Mouse (Mus musculus) left cerebral cortex, postnatal 4 days (tissue): ENCODE measurements around the gene Ptpn13. TPM values are rescaled to one million over a fixed set of nuclear protein-coding genes. Genes with fewer than 3 reads are reported as not detected.

ENCODE experiments used
- DNase-seq: peaks from one replicate; pipeline ENCODE4 v3.0.0-alpha.2; 2022
- intact Hi-C: fragments of 180-260 bp; cut with DNase I; formaldehyde crosslinking; loops from one replicate; pipeline ENCODE4 v1.15.1; 2025
- total RNA-seq, 2 experiments: library from RNA; stranded (reverse); gene quantifications; 2 replicates each; pipeline ENCODE4 v1.2.3; 2021

Gene Ptpn13
- total RNA-seq, 2 experiments from 2014 or later, result 8.8 to 8.9 TPM

GRCm38 (mm10) chr5:103420568-103420967 lies 4.4 kb upstream of the Ptpn13 start:
- intact Hi-C loops, result no loop called here
- DNase-seq, result no peak

GRCm38 (mm10) chr5:103422609-103423008 lies 2.4 kb upstream of the Ptpn13 start:
- intact Hi-C loops, result no loop called here
- no peak for DNase-seq

- intact Hi-C loops, result no loop called here
- DNase-seq, result no peak
These were observed 1.6 kb upstream of the Ptpn13 start for GRCm38 (mm10) chr5:103423305-103423926.

DNA sequence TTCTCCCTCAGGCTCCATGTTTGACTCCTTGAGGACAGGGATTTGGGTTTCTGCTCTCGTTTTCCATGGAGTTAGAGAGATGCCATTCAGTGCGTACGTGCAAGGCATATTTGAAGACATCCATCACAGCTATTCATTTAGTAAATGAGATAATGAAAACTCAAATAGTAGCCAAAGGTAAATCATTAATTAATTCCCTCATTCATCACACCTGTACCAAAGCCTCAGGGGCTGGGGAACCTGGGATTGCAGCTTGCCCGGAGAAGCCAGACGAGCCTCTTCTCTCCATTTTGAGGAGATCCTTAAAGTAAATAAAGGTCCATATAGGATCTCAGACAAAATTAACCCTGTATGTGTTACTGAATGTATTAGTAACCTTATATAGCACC lies 1.1 kb upstream of the Ptpn13 start:
- no peak for DNase-seq
- intact Hi-C loops, result no loop called here

DNA sequence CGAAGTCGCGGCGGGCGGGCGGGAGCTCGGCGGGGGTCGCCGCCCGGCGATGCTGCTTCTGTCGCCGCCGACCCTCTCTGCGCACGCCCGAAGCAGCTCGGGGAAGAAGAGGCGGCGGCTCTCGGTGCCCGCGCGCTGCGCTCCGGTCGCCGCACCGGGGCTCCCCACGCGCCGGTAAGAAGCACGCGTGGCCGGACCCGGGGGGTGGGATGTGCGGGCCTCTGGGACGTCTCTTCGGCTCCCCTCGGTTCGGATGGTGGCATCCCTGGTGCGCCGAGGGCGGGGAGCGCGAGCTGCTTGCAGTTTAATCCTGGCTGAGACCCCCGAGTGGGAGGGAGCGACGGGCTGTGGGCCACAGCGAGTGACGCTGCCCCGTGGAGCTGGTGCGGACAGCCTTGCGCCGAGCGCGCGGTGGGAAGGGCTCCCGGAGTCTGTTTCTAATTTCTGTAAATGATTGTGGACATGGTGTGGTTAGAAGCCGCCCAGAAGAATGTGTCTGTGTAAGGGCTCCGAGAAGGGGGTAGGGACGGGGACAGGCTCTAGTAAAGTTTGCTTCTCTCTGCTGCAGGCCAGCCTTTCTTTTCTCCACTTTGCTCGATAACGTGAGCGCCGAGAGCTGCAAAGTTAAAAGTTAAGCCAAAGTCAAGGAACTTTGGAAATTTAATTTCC lies 505 bp downstream of the Ptpn13 start:
- DNase-seq, result peak; percentile 32
- intact Hi-C loops, result no loop called here

- no peak for DNase-seq
- intact Hi-C loops, result no loop called here
These were observed 1.3 kb downstream of the Ptpn13 start for GRCm38 (mm10) chr5:103426250-103426649.

DNA sequence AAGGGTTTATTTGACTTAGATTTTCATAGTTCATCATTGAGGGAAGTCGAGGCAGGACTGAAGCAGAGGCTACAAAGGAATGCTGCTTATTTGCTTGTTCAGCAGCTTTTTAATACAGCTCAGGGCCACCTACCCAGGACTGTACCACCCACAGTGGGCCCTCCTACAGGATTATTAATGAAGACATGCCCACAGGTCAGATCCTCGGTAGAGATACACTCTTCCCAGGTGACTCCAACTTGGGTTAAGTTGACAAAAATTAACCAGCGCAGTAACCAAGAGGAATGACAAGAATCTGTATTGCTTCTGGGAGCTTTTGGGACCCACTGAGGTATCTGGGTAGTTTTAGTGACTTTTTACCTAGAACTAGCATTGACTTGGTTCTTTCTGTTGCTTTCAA lies 6.0 kb downstream of the Ptpn13 start:
- intact Hi-C loops, result no loop called here
- DNase-seq, result no peak

- no peak for DNase-seq
- intact Hi-C loops, result no loop called here
These were observed 6.5 kb downstream of the Ptpn13 start for GRCm38 (mm10) chr5:103431479-103431878.

- intact Hi-C loops, result no loop called here
- DNase-seq, result no peak
These were observed 11.3 kb downstream of the Ptpn13 start for GRCm38 (mm10) chr5:103436039-103436944.

DNA sequence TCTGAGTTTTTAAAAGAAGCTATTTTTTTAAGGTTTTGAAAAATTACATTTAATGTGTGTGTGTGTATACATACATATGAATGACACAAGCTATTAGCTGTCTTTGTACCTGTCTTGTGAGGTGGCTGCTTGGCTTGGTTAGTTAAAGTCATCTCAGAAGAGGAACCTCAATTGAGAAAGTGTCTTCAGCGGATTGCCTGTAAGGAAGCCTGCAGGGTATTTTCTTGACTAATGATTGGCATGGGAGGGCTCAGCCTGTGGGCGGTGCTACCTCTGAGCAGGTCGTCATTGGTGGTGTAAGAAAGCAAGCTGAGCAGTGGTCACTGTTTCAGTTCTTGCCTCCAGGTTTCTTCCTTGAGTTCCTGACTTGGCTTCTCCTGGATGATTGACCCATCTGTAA lies 12.7 kb downstream of the Ptpn13 start:
- intact Hi-C loops, result no loop called here
- DNase-seq, result no peak

DNA sequence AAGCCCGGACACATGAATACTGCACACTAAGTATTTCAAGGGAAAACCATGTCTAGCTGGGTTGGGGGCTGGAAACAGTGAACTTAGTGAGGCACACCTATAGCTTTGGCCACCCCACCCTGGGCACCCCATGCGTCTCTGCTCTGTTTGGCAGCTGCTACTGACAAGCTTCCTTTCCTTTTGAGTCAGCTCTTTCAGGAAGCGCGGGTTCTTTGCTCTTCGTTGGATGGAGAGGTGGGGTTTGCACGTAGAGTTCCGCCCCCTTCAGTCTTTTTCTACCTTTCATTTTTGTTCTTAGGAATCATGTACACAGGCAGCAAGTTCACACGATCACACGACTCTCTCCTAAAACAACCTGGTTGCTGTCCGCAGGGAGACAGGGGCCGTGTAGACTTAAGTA lies 14.2 kb downstream of the Ptpn13 start:
- DNase-seq, result no peak
- intact Hi-C loops, result no loop called here

GRCm38 (mm10) chr5:103440418-103441276 lies 15.7 kb downstream of the Ptpn13 start:
- no peak for DNase-seq
- intact Hi-C loops, result no loop called here

- intact Hi-C loops, result no loop called here
- no peak for DNase-seq
These were observed 16.7 kb downstream of the Ptpn13 start for GRCm38 (mm10) chr5:103441706-103442105.

GRCm38 (mm10) chr5:103442269-103442688 lies 17.3 kb downstream of the Ptpn13 start:
- DNase-seq, result no peak
- intact Hi-C loops, result no loop called here

- no peak for DNase-seq
- intact Hi-C loops, result no loop called here
These were observed 17.9 kb downstream of the Ptpn13 start for GRCm38 (mm10) chr5:103442921-103443320.

- intact Hi-C loops, result no loop called here
- no peak for DNase-seq
These were observed 20.4 kb downstream of the Ptpn13 start for GRCm38 (mm10) chr5:103445383-103445782.

GRCm38 (mm10) chr5:103447806-103448416 lies 22.9 kb downstream of the Ptpn13 start:
- intact Hi-C loops, result no loop called here
- DNase-seq, result no peak

DNA sequence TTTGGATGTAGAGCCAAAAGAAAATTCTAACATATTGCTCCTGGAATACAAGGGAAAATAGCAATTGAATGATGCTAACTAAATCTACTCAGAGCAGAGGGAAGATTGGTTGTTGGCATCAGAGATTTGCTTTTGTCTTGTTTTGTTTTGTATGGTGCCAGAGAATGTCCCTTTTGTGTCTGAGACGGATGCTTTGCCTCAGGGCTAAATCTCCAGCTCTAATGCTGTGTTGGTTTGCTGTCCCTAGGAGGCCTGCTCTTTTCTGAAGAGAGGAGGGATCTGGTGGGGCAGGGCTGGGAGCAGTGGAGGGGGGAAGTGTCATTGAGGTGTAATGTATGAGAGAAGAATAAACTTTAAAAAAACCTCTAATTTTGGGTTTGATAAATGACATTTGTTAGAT lies 23.5 kb downstream of the Ptpn13 start:
- no peak for DNase-seq
- intact Hi-C loops, result no loop called here

DNA sequence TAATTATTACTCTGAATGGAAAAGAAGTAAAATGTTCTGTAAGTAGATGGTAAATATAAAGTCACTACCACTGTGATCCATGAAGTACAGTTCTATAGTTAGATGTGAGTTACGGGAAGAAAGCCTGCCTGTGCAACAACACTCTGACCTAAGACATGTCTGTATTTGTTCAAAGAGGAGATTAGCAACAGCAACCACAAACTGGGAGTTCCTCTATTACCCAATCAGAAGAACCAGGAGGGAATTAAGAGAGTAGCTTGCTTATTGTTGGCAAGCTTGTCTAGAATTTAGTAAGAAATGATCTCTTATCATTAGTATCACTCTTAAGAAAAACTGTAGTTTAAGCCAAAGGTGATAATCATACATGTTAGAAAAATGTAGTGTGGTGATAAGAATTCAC lies 25.7 kb downstream of the Ptpn13 start:
- no peak for DNase-seq
- intact Hi-C loops, result no loop called here
